Mouse (Mus musculus) fibroblast of lung, adult 2 months (primary cell): ENCODE results near the gene Cfap73.

ENCODE experiments used
- DNase-seq: peaks from one replicate; pipeline ENCODE4 v3.0.0-alpha.2; 2011; ENCODE audit warnings: low read depth

Gene Cfap73

DNA sequence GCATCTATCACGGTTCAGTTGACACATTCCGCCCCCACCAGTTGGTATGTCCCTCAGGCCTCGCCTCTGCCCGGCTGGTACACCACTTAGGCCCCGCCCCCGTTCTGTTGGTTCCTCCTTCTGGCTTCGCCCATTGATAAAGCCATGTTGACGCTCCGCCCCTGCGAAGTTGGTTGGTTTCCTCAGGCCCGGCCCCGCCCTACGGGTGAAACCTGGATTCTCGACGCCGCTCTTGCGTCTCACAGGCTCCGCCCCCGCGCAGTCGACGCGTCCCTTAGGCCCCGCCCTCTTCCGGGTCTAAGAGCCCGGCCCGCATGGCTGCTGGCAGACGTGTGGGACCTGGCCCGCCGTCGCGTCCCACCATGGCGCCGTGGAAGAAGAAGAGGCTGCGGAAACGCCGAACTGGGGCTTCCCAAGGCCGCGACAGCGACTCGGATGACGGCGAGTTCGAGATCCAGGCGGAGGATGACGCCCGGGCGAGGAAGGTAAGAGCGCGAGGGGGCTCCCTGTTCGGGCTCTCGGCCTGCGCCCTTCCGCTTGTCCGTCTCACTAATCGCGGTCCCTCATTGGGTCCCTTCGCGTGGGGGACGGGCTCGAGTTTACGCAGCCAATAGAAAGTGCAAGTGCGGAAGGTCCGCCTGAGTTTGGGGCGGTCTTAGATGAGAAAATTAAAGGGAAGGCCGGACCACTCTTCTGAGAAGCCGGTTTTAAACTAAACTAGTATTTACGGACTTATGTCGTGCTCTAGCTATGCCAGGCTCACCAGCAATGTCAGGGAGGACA, 21.0 kb downstream of the Cfap73 start:
- DNase-seq: peak; percentile 99

GRCm38 (mm10) chr5:120612442-120612821, 21.6 kb downstream of the Cfap73 start, which contains the start of the genes Rita1 and Ddx54:
Gene Rita1 (minus strand): TSS chr5:120612589.
Gene Ddx54 (plus strand): TSS chr5:120612739.
- no peak for DNase-seq

DNA sequence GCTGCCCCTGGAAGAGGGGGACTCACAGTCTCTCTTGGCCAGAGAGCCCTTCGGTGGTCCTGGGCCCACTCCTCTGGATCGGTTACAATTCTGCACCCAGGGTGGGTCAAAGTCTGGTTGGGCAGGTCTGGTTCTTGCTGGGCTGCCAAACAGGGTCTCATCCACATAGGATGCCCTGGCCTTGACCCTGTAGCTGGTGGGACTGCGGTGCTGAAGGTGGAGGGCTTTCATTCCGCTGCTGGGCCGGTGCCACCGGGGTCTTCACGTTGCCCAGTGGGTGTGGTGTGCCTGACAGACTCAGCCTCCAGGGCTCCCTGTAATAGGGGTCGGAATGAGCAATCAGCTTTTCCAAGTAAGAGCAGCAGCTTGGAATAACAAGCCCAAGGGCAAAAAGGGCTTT, 22.6 kb downstream of the Cfap73 start:
- DNase-seq: no peak

DNA sequence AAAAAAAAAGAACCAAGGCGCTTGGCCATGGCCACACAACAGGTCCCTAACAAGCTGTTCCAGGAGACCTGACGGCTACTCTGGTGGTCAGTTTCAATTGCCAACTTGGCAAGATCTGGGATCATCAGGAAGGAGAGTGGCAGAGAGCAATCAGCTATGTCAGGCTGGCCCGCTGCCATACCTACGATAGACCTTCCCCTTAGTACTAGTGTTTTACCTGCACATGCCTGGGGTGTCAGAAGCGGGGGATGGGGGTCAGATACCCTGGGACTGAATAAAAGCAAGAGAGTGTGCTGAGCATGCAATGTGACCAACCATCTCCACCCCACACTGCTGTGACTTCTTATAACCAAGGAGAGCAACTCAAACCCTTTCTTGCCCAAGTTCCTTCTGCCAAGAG, 23.1 kb downstream of the Cfap73 start:
- no peak for DNase-seq

DNA sequence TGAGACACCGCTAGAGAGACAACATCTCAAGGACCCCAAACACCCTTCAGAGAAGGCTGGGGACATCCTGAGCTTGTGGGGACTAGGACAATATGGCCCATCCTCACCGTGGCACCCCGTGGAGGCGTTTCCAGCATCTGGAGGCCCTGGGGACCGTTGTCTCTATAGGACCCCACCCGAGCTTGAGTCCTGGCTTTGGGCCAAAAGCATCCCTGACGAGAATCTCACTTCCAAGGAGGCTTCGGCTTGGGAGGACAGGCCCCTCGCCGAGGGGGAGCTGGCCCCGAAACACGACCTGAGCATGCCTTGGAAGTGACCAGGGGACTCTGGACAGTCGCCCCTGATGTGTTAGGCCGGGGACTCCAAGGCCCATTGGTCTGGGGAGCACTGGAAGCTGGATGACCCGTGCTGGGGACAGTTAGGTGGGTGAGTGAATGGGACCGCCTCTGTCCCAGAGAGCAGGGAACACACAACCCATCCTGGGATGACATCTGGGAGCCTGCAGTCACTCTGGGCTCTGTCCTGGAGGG, 24.7 kb downstream of the Cfap73 start:
- no peak for DNase-seq

DNA sequence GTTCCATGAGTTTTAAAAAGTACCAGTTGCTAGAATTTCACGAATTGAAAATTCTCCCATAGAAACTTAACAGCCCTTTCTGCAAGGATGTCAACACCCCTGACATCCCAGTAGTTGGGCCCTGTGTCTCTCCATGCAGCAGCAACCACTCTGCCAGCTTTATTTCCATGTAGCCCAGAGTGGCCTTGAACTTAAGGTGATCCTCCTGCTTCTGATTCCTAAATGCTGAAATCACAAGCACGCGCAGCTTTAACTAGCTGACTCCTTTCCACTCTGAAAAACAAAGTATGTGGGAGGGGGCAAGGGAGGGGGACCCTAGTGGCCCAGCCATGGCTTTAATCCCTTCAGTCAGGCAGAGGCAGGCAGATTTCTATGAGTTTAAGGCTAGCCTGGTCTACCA, 26.7 kb downstream of the Cfap73 start:
- DNase-seq: no peak

DNA sequence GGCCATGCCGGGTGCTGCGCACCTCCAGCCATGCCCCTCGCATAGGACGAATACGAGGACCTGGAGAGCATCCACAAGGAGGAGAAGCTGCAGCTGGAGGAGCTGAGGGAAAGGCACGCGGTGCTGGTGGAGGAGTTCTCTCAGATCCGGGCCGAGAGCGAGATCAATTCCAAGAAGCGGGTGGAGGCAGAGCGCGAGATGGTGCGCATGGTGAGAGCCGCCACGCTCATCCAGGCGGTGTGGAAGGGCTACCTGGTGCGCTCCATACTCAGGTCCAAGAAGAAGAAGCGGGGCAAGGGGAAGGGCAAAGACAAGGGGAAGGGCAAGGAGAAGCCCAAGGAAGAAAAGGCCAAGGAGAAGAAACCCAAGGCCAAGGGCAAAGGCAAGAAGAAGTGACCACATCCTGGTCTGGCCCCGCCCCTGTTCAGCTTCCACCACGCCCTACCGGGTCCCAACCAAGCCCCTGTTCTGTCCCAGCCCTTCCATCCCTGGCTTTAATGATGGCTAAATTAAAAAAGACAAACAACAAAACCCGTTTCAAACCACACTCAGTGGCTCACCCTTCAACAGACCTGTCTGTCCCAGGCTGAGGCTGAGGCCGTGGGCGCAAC, 27.3 kb downstream of the Cfap73 start:
- DNase-seq: no peak

GRCm38 (mm10) chr5:120605688-120606087, 28.3 kb downstream of the Cfap73 start:
- peak; percentile 76 for DNase-seq

- DNase-seq: no peak
Observed at GRCm38 (mm10) chr5:120605241-120605661, 28.8 kb downstream of the Cfap73 start.

DNA sequence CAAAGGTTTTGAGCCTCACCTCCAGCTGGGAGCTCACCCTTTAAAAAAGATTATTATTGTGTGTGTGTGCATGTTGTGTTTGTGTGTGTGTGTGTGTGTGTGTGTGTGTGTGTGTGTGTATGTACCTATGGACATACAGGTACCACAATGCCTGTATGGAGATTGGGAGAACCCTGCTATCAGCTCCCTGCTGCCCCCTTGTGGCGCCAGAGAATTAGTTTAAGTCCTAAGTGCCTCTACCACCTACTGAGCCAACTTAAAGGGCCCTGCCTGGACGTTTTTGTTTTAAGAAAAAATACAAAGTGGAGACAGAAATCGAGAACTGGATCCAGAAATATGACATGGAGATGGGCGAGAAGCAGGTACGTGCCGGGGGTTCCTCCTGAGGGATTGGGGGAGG, 29.2 kb downstream of the Cfap73 start:
- DNase-seq: no peak

GRCm38 (mm10) chr5:120603515-120603914, 30.5 kb downstream of the Cfap73 start:
- no peak for DNase-seq

DNA sequence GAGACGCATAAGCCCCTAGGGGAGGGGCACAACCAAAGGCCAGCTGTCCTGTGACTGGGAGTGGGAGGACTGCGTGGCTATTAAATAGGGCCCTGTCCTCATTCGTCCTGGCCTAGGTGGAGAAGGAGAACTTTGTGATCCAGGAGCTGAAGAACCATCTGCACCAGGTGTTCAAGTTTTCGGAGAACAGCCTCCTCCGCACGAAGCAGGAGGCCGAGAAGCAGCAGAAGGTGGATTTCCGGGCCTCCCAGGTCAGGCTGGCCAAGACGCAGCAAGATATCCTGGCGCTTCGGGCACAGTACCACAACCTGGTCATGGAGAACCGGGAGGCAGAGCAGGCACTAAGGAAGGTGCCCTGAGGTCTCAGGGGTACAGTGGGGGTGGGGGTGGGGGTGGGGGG, 31.8 kb downstream of the Cfap73 start:
- no peak for DNase-seq

DNA sequence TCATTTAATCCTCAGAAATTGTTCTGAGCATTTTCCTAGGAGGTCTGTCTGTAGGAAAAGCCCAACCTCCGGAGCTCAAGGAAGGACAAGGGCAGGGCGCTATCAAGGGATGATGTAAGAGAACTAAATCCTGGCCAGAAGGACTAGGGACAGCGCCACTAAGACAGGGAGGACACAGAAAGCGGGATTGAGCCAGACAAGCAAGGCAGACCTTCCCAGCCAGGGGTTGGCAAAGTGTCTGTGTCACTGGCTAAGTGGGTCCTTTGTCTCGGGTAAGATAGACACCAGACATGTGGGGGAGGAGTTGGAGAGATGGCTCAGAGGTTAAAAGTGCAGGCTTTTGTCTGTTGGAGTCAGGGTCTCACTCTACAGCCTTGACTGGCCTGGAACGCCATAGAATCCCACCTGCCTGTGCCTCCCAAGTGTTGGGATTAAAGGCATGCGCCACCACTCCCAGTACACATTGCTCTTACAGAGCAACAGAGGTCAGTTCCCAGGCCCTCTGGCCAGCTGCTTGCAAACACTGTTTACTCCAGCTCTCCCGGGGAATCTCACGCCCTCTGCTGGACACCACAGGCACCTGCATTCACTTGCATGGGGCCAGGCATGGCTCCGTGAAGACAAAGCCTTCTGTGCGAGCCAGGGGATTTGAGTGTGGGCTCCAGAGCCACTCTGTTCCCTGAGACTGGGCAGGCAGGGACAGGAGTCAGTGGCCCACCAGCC, 32.9 kb downstream of the Cfap73 start:
- DNase-seq: no peak

- no peak for DNase-seq
Observed at GRCm38 (mm10) chr5:120599625-120600024, 34.4 kb downstream of the Cfap73 start.

- DNase-seq: no peak
Observed at GRCm38 (mm10) chr5:120594485-120594884, 39.5 kb downstream of the Cfap73 start.

DNA sequence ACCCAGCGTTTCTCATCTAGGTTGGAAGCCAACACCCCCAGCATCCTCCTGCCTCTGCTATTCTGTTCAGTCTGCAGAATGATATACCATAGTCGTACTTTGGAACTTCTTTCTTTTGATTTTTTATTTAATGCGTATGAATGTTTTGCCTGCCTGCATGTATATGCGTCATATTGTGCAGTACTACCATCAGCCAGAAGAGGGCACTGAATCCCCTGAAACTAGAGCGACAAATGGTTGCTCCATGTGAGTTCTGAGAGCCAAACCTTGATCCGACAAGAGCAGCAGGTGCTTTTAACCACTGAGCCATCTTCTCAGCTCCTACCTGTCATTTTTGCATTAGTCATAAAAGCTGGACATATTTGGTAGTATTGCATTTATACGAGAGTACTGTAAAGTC, 41.9 kb downstream of the Cfap73 start:
- DNase-seq: no peak

GRCm38 (mm10) chr5:120590356-120591010, 43.6 kb downstream of the Cfap73 start:
- no peak for DNase-seq

GRCm38 (mm10) chr5:120588569-120589094, 45.4 kb downstream of the Cfap73 start, which contains the start of the genes Tpcn1 and Iqcd:
Gene Tpcn1 (minus strand): TSS chr5:120588673.
Gene Iqcd (plus strand): TSS chr5:120589016.
- peak; percentile 99 for DNase-seq

DNA sequence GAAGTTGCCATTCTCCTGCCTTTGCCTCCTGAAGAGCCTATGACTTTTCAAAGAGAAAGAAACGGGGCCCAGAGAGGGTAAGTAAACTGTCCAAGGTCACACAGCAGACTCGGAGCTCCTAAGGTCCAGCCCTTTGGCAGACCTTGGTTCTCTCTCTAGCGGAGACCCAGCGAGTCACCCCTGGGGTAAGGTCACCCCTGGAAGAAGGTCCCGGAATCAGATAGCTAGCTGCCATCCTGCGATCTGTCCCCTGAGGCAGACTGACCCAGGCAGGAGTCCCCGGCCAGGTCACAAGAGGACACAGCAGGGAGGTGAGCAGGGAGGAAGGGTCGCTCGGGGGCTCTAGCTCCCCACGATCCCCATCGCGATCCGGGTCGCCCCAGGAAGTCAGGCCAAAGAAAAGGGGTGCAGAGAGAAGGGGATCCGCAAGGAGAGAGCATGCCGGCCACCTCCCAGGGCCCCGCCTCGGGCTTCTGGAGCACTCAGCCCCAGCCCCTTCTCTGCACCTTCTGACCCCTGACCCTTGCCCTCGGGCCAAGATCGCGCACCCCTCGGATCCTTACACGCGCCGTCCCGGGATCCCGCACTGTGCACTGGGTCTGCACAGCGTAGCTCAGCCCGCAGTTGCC, 46.0 kb downstream of the Cfap73 start:
- DNase-seq: no peak

DNA sequence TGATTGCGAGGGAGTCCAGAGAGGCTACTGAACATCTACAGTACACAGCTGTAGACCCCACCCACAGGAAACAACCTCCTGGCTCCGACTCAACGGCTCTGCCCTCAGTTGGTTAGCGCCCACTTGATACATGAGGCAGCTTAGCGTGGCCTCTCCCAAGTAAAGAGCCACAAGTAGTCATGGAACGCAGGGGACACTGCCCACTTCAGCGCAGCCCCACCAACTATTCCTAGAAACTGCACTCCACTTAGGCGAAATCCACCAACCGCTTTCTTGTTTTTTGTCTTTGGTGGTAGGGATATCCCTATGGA, 46.5 kb downstream of the Cfap73 start:
- DNase-seq: no peak
